Mouse (Mus musculus): ENCODE measurements around the gene Slc2a8. TPM values are rescaled to one million over a fixed set of nuclear protein-coding genes. Genes with fewer than 3 reads are reported as not detected.
"Not testable (repeated sequence)": the region's sequence is repeated elsewhere in the genome, so short reads cannot be mapped to it uniquely, and the experiment has no call there.

The Slc2a8 gene
- total RNA-seq (2014; fragmentation: Nextera tagmentation): 15.5 and 27.2 TPM in 2 replicates
- 3.4 and 4.8 TPM in 2 replicates for total RNA-seq (2017)

- ATAC-seq (replicated peaks; ENCODE audit: low FRiP score, low TSS enrichment, poor library complexity, severe bottlenecking): peak; percentile 95
Observed at GRCm38 (mm10) chr2:32981725-32982271, at the start of gene Slc2a8. Gene Slc2a8 (minus strand): TSS chr2:32982083.

DNA sequence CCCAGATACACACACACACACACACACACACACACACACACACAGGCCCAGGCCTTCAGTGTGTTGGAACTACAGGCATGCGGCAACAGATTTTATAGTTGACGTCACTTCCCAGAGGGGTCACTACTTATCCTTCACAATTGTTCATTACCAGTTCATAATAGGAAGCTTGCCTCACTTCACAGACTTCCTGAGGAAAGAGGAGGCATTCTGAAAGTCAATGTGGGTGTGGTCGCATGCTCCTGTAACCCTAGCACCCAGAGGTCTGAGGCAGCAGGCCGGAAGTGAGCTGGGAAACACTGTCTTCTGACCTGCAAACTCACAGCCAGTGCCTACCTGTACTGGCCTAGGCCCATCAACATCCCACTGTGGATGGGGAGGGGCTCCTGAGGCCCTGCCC is 43.2 kb upstream of the Slc2a8 start:
- ATAC-seq (replicated peaks; ENCODE audit: low FRiP score, low TSS enrichment, poor library complexity, severe bottlenecking): no peak

GRCm38 (mm10) chr2:33024564-33024963 is 42.7 kb upstream of the Slc2a8 start:
- ATAC-seq (replicated peaks; ENCODE audit: low FRiP score, low TSS enrichment, poor library complexity, severe bottlenecking): no peak

DNA sequence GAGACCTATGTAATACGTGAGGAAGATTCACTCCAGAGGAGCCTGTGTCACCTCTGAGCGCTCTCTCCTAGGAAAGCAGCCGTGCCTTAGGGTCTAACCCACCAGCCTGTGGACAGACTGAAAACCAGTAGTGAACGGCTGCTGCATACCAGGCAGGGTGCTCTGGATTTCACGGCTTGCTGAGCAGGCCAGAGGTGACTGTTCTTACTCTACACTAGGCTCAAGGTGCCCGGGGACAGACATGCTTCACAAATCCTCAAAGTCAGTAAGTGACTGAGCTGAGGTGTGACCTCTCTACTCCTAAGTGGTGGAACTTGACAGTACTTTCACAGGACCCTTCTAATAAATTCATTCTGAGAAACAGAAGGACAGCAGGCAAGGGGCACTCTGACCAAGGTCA is 41.0 kb upstream of the Slc2a8 start:
- no peak for ATAC-seq (replicated peaks; ENCODE audit: low FRiP score, low TSS enrichment, poor library complexity, severe bottlenecking)

DNA sequence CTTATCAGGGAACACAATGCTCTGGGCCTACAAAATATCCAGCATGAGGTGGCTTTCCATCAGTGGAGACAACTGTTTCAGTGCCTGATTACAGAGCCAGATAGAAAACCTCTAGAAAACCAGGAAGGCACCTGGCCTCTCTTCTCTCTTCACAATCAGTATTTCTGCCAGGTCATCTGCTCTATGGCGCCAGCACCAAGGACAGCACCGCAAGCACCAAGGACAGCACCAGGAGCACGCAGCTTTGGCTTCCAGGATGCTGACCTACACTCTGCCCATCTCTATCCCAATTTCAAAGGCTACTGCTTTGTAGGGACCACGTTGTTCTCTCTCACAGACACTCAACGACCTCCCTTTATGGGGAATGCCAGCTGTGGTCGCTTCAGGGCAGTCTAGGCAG is 36.1 kb upstream of the Slc2a8 start:
- ATAC-seq (replicated peaks; ENCODE audit: low FRiP score, low TSS enrichment, poor library complexity, severe bottlenecking): peak; percentile 53

GRCm38 (mm10) chr2:33017191-33017590 is 35.3 kb upstream of the Slc2a8 start:
- ATAC-seq (replicated peaks; ENCODE audit: low FRiP score, low TSS enrichment, poor library complexity, severe bottlenecking): no peak

GRCm38 (mm10) chr2:33014877-33015276 is 33.0 kb upstream of the Slc2a8 start:
- ATAC-seq (replicated peaks; ENCODE audit: low FRiP score, low TSS enrichment, poor library complexity, severe bottlenecking): no peak

GRCm38 (mm10) chr2:33009055-33009454 is 27.2 kb upstream of the Slc2a8 start:
- ATAC-seq (replicated peaks; ENCODE audit: low FRiP score, low TSS enrichment, poor library complexity, severe bottlenecking): not testable (repeated sequence)

GRCm38 (mm10) chr2:33005041-33005440 is 23.2 kb upstream of the Slc2a8 start:
- no peak for ATAC-seq (replicated peaks; ENCODE audit: low FRiP score, low TSS enrichment, poor library complexity, severe bottlenecking)

- ATAC-seq (replicated peaks; ENCODE audit: low FRiP score, low TSS enrichment, poor library complexity, severe bottlenecking): no peak
Observed at GRCm38 (mm10) chr2:33002144-33002543, 20.3 kb upstream of the Slc2a8 start.

DNA sequence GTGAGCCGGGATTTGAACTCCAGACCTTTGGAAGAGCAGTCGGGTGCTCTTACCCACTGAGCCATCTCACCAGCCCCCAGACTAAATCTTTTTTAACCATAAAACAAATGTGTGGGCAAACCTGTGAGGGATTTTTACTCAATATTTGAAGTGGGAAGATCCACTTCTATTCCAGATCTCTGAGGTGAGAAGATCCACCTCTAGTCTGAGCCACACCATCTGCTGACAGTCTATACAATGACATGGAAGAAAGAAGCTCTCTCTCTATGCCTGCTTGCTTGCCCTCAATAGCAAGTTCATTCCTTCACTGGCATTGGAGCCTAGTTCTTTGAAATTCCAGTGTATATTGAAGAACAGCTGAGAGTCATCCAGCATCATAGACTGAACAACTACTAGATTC is 17.9 kb upstream of the Slc2a8 start:
- no peak for ATAC-seq (replicated peaks; ENCODE audit: low FRiP score, low TSS enrichment, poor library complexity, severe bottlenecking)

- ATAC-seq (replicated peaks; ENCODE audit: low FRiP score, low TSS enrichment, poor library complexity, severe bottlenecking): no peak
Observed at GRCm38 (mm10) chr2:32997792-32998191, 15.9 kb upstream of the Slc2a8 start.

GRCm38 (mm10) chr2:32997081-32997480 is 15.2 kb upstream of the Slc2a8 start:
- ATAC-seq (replicated peaks; ENCODE audit: low FRiP score, low TSS enrichment, poor library complexity, severe bottlenecking): no peak

DNA sequence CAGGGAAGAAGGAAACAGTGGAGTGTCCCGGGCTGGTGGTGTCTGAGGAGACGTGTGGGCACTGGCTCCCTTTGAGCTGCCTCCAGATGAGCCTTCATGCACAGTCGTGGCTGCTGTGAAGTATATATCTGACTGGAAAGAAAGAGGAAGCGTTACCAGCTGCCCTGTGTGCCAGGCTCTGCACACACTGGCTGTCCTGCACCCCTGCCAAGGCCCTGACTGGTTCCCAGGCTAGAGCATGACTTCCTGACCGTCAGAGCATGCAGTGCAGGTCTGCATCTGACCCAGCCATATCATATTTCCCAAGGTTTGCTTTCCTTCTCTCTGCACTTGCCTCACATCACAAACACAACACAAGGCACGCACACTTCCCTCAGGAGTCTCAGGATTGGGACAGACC is 10.2 kb upstream of the Slc2a8 start:
- 0 out of 2 replicates have a peak, but pooled peaks have one; percentile 4 for ATAC-seq (replicated peaks; ENCODE audit: low FRiP score, low TSS enrichment, poor library complexity, severe bottlenecking)

DNA sequence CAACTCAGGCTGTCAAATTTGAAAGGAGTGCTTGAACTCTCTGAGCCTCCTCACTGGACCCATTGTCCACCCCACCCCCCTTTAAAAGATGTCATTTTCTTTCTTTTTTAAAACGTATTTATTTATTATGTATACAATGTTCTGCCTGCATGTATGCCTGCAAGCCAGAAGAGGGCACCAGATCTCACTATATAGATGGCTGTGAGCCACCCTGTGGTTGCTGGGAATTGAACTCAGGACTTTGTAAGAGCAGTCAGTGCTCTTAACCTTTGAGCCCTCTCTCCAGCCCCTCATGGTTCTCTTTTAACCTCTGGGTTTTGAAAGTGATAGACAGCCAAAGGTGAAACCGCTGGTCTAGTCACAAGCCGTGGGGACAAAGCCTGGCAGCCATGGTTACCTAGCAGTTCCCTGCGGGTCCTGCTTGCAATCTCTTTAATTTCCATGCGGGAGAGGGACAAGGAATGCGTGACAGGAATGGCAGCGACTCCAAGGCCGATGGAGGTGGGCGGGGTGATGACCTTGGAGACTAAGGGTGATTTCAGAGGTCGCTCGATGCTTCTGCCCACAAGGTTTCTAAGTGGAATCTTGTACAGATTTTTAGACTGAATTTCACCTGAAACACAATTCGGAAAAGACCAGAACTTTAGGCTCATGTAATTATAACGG is 8.4 kb upstream of the Slc2a8 start:
- ATAC-seq (replicated peaks; ENCODE audit: low FRiP score, low TSS enrichment, poor library complexity, severe bottlenecking): no peak

DNA sequence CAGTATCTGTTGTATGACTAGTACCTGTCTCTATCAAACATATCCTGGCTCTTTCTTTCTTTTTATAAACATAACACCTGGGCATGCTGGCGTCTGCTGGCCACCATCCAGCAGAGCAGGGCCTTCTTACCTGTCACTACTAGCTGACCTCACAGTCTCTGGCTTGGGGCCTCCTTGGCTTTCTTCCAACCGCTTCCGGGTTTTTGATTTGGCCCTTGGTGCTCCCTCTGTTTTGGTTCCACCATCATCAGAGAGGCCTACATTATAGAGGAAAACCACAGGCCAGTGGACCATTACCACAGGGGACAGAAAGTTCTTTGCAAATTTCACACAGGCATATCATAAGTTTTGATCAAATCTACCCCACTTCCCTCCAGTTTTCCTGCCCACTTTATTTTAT is 7.5 kb upstream of the Slc2a8 start:
- no peak for ATAC-seq (replicated peaks; ENCODE audit: low FRiP score, low TSS enrichment, poor library complexity, severe bottlenecking)

DNA sequence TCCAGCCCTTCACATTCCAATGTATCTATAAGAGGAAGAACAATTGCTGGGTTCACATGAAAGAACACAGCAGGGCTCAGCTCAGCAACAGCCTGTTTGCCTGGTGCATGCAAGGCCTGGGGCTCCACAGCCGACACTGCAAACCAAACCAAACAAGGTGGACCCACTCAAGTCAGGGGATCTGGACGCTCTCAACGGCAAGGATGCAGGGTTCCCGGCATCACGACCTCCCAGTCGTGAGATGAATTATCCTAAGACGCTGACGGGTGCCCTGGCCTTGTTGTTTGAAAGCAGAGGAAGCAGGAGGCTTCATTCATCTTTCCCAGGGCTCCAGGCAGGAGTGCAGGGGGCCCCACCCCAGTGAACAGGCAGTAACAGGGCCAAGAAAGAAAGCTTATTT is 4.0 kb upstream of the Slc2a8 start:
- no peak for ATAC-seq (replicated peaks; ENCODE audit: low FRiP score, low TSS enrichment, poor library complexity, severe bottlenecking)

DNA sequence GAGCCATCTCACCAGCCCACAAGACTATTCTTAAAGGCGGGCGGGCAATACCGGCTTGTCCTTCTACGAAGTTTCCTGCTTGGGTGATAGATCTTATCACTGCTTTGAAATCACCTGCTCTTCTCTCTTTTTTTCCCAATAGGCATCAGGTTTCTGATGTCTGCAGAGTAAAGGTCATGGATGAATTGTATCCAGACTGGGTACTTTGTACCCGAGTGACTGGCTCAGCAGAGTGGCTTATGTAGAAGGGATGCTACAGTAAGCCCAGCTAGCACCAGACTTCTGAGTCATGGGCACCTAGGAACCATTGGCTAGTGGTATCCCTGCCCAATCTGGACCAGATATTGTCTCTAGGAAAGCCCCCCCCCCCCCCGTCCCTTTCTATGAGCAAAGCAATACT is 1.7 kb upstream of the Slc2a8 start:
- ATAC-seq (replicated peaks; ENCODE audit: low FRiP score, low TSS enrichment, poor library complexity, severe bottlenecking): no peak

- ATAC-seq (replicated peaks; ENCODE audit: low FRiP score, low TSS enrichment, poor library complexity, severe bottlenecking): no peak
Observed at GRCm38 (mm10) chr2:32982700-32983099, 817 bp upstream of the Slc2a8 start.

GRCm38 (mm10) chr2:32981281-32981680 is 602 bp downstream of the Slc2a8 start:
- ATAC-seq (replicated peaks; ENCODE audit: low FRiP score, low TSS enrichment, poor library complexity, severe bottlenecking): no peak

GRCm38 (mm10) chr2:32979675-32980074 is 2.2 kb downstream of the Slc2a8 start:
- no peak for ATAC-seq (replicated peaks; ENCODE audit: low FRiP score, low TSS enrichment, poor library complexity, severe bottlenecking)

Measured in megakaryocyte-erythroid progenitor cell, adult 5-6 weeks (primary cell).